Mouse (Mus musculus) liver, embryonic 12.5 days (tissue): ENCODE results near the gene Ctsc. TPM values are rescaled to one million over a fixed set of nuclear protein-coding genes. Genes with fewer than 3 reads are reported as not detected.

Source experiments
- ATAC-seq: fragments of 200-750 bp; cut with Nextera tagmentation; 2 replicates; pipeline ENCODE4 v1.8.0; 2017; ENCODE audit warnings: moderate number of reproducible peaks, mild to moderate bottlenecking, moderate library complexity
- H3K27ac ChIP-seq: fragments of 300-500 bp; sonication (generic); 2 replicates; pipeline ENCODE4 v1.5.1; 2016; ENCODE audit warnings: mild to moderate bottlenecking
- H3K27me3 ChIP-seq: fragments of 300-500 bp; sonication (generic); replicated peaks from 2 replicates; pipeline ENCODE4 v1.6.1; 2016; ENCODE audit warnings: mild to moderate bottlenecking, moderate library complexity
- H3K36me3 ChIP-seq: fragments of 300-500 bp; sonication (generic); 2 replicates; pipeline ENCODE4 v1.6.1; 2016; ENCODE audit warnings: mild to moderate bottlenecking, moderate library complexity
- H3K4me1 ChIP-seq: fragments of 300-500 bp; sonication (generic); 2 replicates; pipeline ENCODE4 v1.6.1; 2016
- H3K4me2 ChIP-seq: fragments of 300-500 bp; sonication (generic); 2 replicates; pipeline ENCODE4 v1.6.1; 2016; ENCODE audit warnings: mild to moderate bottlenecking, moderate library complexity
- H3K4me3 ChIP-seq: fragments of 300-500 bp; sonication (generic); 2 replicates; pipeline ENCODE4 v1.5.1; 2016; ENCODE audit warnings: mild to moderate bottlenecking, moderate library complexity
- H3K9ac ChIP-seq: fragments of 300-500 bp; sonication (generic); 2 replicates; pipeline ENCODE4 v1.6.1; 2016; ENCODE audit warnings: mild to moderate bottlenecking, moderate library complexity
- H3K9me3 ChIP-seq: fragments of 300-500 bp; sonication (generic); replicated peaks from 2 replicates; pipeline ENCODE4 v1.6.1; 2016; ENCODE audit warnings: mild to moderate bottlenecking, moderate library complexity
- WGBS: fragments of 180-500 bp; shearing (Covaris S2); methylation state at CpG from one replicate; pipeline ENCODE4 v1.1.7; 2016; ENCODE audit not compliant: insufficient replicate concordance; 5-methylcytosine and 5-hydroxymethylcytosine counted together
- polyA plus RNA-seq: library from polyadenylated mRNA; unstranded; fragments of >200 nt; fragmentation: Nextera tagmentation; extraction: Ambion mirVana; gene quantifications from 2 replicates; pipeline ENCODE4 v1.2.1, GENCODE M21; 2016

Gene Ctsc
- polyA plus RNA-seq, 1 experiment from 2014 or later = 42.3 TPM

GRCm38 (mm10) chr7:88264861-88265260 is 13.0 kb upstream of the Ctsc start:
- Histone ChIP-seq H3K36me3 (no peaks in the 10 kb centered on the region), H3K27me3 (no peaks in the 10 kb centered on the region), H3K27ac (no peak overlapping the region), H3K4me2 (no peak overlapping the region), H3K4me3 (no peak overlapping the region), H3K9me3 (no peaks in the 10 kb centered on the region), H3K9ac (no peak overlapping the region), H3K4me1 (no peaks in the 10 kb centered on the region)
- WGBS = 50% methylated on average over 5 of the region's 5 CpGs
- no peak for ATAC-seq

- no peaks in the 10 kb centered on the region for H3K9me3 ChIP-seq
- no peaks in the 10 kb centered on the region for H3K36me3 ChIP-seq
- H3K9ac ChIP-seq = no peak overlapping the region
- no peak for ATAC-seq
- no peak overlapping the region for H3K27ac ChIP-seq
- H3K4me3 ChIP-seq = no peak overlapping the region
- no peaks in the 10 kb centered on the region for H3K4me1 ChIP-seq
- 83% methylated on average over 1 of the region's 1 CpGs for WGBS
- no peaks in the 10 kb centered on the region for H3K27me3 ChIP-seq
- H3K4me2 ChIP-seq = no peak overlapping the region
Observed at GRCm38 (mm10) chr7:88269913-88270312, 8.0 kb upstream of the Ctsc start.

GRCm38 (mm10) chr7:88271531-88271930 is 6.4 kb upstream of the Ctsc start:
- H3K36me3 ChIP-seq = no peaks in the 10 kb centered on the region
- 23% methylated on average over 2 of the region's 2 CpGs for WGBS
- no peaks in the 10 kb centered on the region for H3K9me3 ChIP-seq
- H3K9ac ChIP-seq = no peak overlapping the region
- no peak overlapping the region for H3K4me2 ChIP-seq
- H3K4me1 ChIP-seq = no peaks in the 10 kb centered on the region
- H3K4me3 ChIP-seq = no peak overlapping the region
- no peak for ATAC-seq
- no peaks in the 10 kb centered on the region for H3K27me3 ChIP-seq
- no peak overlapping the region for H3K27ac ChIP-seq

GRCm38 (mm10) chr7:88276914-88277765 is 745 bp upstream of the Ctsc start:
- Histone ChIP-seq H3K9me3 (no peaks in the 10 kb centered on the region), H3K4me1 (peaks cover 23% of the 10 kb centered on the region), H3K9ac (peak overlapping the region; percentile 68), H3K36me3 (no peaks in the 10 kb centered on the region), H3K4me3 (peak overlapping the region; percentile 61), H3K27ac (peak overlapping the region; percentile 45; the same call in 1 of the 2 replicates), H3K27me3 (no peaks in the 10 kb centered on the region), H3K4me2 (peak overlapping the region; percentile 86)
- 13% methylated on average over 7 of the region's 7 CpGs for WGBS
- ATAC-seq = no peak

- Histone ChIP-seq H3K9me3 (no peaks in the 10 kb centered on the region), H3K27me3 (no peaks in the 10 kb centered on the region), H3K9ac (peak overlapping the region; percentile 68), H3K4me1 (peaks cover 23% of the 10 kb centered on the region), H3K36me3 (no peaks in the 10 kb centered on the region), H3K4me2 (peak overlapping the region; percentile 86), H3K4me3 (peak overlapping the region; percentile 61), H3K27ac (no peak overlapping the region; the same call in 1 of the 2 replicates)
- WGBS = 9% methylated on average over 8 of the region's 8 CpGs
- no peak for ATAC-seq
Observed at GRCm38 (mm10) chr7:88278628-88279196, 827 bp downstream of the Ctsc start.

- Histone ChIP-seq H3K4me1 (no peaks in the 10 kb centered on the region), H3K4me2 (no peak overlapping the region), H3K36me3 (no peaks in the 10 kb centered on the region), H3K27ac (no peak overlapping the region), H3K27me3 (no peaks in the 10 kb centered on the region), H3K9me3 (no peaks in the 10 kb centered on the region), H3K9ac (no peak overlapping the region), H3K4me3 (no peak overlapping the region)
- ATAC-seq = no peak
- 83% methylated on average over 3 of the region's 3 CpGs for WGBS
Observed at GRCm38 (mm10) chr7:88285276-88285675, 7.4 kb downstream of the Ctsc start.

GRCm38 (mm10) chr7:88291036-88291435 is 13.2 kb downstream of the Ctsc start:
- Histone ChIP-seq H3K27ac (no peak overlapping the region), H3K4me1 (no peaks in the 10 kb centered on the region), H3K9me3 (no peaks in the 10 kb centered on the region), H3K4me2 (no peak overlapping the region), H3K9ac (no peak overlapping the region), H3K36me3 (no peaks in the 10 kb centered on the region), H3K4me3 (no peak overlapping the region), H3K27me3 (no peaks in the 10 kb centered on the region)
- ATAC-seq = no peak
- WGBS = 73% methylated on average over 2 of the region's 2 CpGs

GRCm38 (mm10) chr7:88292044-88292443 is 14.2 kb downstream of the Ctsc start:
- no peak overlapping the region for H3K4me2 ChIP-seq
- H3K4me3 ChIP-seq = no peak overlapping the region
- WGBS = 65% methylated on average over 2 of the region's 2 CpGs
- no peaks in the 10 kb centered on the region for H3K9me3 ChIP-seq
- no peak for ATAC-seq
- peaks cover 7% of the 10 kb centered on the region; the same call in 1 of the 2 replicates for H3K4me1 ChIP-seq
- H3K27me3 ChIP-seq = no peaks in the 10 kb centered on the region
- H3K27ac ChIP-seq = no peak overlapping the region
- H3K9ac ChIP-seq = no peak overlapping the region
- no peaks in the 10 kb centered on the region for H3K36me3 ChIP-seq

GRCm38 (mm10) chr7:88293907-88294306 is 16.0 kb downstream of the Ctsc start:
- WGBS = 65% methylated on average over 6 of the region's 6 CpGs
- ATAC-seq = no peak
- Histone ChIP-seq H3K36me3 (no peaks in the 10 kb centered on the region), H3K9ac (no peak overlapping the region), H3K27me3 (no peaks in the 10 kb centered on the region), H3K4me3 (no peak overlapping the region), H3K4me1 (peaks cover 8% of the 10 kb centered on the region; the same call in 1 of the 2 replicates), H3K9me3 (no peaks in the 10 kb centered on the region), H3K27ac (no peak overlapping the region), H3K4me2 (no peak overlapping the region)

GRCm38 (mm10) chr7:88295989-88296388 is 18.1 kb downstream of the Ctsc start:
- Histone ChIP-seq H3K4me3 (no peak overlapping the region), H3K4me1 (peaks cover 8% of the 10 kb centered on the region; the same call in 1 of the 2 replicates), H3K9me3 (no peaks in the 10 kb centered on the region), H3K36me3 (0 out of 2 replicates have a peak, but pooled peaks cover 2% of the 10 kb centered on the region), H3K4me2 (no peak overlapping the region), H3K27ac (no peak overlapping the region), H3K9ac (no peak overlapping the region), H3K27me3 (no peaks in the 10 kb centered on the region)
- no peak for ATAC-seq
- 67% methylated on average over 1 of the region's 1 CpGs for WGBS

GRCm38 (mm10) chr7:88296932-88297331 is 19.0 kb downstream of the Ctsc start:
- Histone ChIP-seq H3K27ac (no peak overlapping the region), H3K36me3 (peaks cover 4% of the 10 kb centered on the region; the same call in 1 of the 2 replicates), H3K4me2 (no peak overlapping the region), H3K9me3 (no peaks in the 10 kb centered on the region), H3K4me1 (peaks cover 8% of the 10 kb centered on the region; the same call in 1 of the 2 replicates), H3K9ac (no peak overlapping the region), H3K4me3 (no peak overlapping the region), H3K27me3 (no peaks in the 10 kb centered on the region)
- peak; percentile 79 for ATAC-seq
- 61% methylated on average over 6 of the region's 6 CpGs for WGBS

GRCm38 (mm10) chr7:88305750-88306149 is 27.9 kb downstream of the Ctsc start:
- no peak overlapping the region for H3K4me3 ChIP-seq
- no peaks in the 10 kb centered on the region for H3K9me3 ChIP-seq
- WGBS = 70% methylated on average over 4 of the region's 4 CpGs
- no peak overlapping the region for H3K9ac ChIP-seq
- no peaks in the 10 kb centered on the region for H3K4me1 ChIP-seq
- ATAC-seq = no peak
- H3K27me3 ChIP-seq = no peaks in the 10 kb centered on the region
- peaks cover 12% of the 10 kb centered on the region; the same call in 1 of the 2 replicates for H3K36me3 ChIP-seq
- H3K27ac ChIP-seq = no peak overlapping the region
- H3K4me2 ChIP-seq = no peak overlapping the region
